Mouse (Mus musculus): ENCODE data around the gene Pid1.
"Not testable (repeated sequence)": the region's sequence is repeated elsewhere in the genome, so short reads cannot be mapped to it uniquely, and the experiment has no call there.

- not testable (repeated sequence) for TF ChIP-seq GATA1 (IDR thresholded peaks at IDR 0.05; ENCODE audit: borderline replicate concordance, low read length); FLI1 (IDR thresholded peaks at IDR 0.05; ENCODE audit: low read length)
These were observed 158.2 kb downstream of the Pid1 start for GRCm38 (mm10) chr1:84205746-84206145.
